Mouse (Mus musculus): ENCODE measurements around the gene Sumo3. TPM values are rescaled to one million over a fixed set of nuclear protein-coding genes. Genes with fewer than 3 reads are reported as not detected.

Gene Sumo3
- polyA plus RNA-seq (2014; fragmentation: Illumina TruSeq; extraction: RNeasy Lipid Tissue Mini Kit (QIAGEN cat#74804); ENCODE audit: low read depth, low replicate concordance) = 76.1 TPM

DNA sequence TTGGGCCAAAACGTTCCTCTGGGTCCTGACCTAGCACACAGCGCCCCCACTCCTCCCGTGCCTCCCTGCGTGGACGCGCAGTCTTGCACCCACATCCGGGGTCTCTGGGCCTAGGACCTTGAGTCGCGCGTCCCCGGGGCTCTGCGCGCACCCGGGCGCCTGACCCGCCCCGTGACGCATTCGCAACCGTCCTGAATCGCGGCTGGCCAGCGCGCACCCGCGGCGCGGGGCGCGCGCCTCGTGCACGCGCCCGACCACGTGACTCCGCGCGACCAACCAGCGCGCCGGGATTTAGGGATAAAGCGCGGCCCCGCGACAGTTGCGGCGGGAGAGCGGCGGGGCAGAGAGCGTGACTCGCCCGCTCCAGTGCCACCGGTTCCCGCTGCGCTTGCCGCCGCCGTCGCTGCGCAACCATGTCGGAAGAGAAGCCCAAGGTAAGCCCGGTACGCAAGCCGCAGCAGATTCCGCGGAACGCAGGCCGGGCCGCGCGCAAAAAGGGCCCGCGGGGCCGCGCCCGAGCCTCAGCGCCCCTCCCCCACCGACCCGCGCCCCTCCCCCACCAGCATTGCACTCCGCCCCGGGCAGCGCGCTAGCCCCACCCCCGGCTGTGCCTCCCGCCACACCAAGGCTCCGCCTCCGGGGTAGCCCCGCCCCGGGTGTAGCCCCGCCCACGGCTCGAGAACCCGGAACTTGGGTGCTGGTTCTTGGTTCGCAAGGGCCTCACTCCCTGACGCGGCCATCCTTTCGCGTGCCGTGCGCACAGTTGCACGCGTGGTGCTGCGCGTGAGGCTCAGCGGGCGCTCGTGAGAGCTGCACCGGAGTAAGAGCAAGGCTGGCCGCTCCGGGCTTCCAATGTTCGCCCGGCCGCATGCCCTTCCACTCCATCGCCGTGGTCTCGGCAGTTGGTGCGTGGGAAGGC, at the start of gene Sumo3, which contains the start of gene Gm49325:
Gene Sumo3, plus strand, starts transcription at position 190 of the 919 bp plus-strand sequence.
Gene Gm49325, plus strand, starts transcription at position 290 of the 919 bp plus-strand sequence.

DNA sequence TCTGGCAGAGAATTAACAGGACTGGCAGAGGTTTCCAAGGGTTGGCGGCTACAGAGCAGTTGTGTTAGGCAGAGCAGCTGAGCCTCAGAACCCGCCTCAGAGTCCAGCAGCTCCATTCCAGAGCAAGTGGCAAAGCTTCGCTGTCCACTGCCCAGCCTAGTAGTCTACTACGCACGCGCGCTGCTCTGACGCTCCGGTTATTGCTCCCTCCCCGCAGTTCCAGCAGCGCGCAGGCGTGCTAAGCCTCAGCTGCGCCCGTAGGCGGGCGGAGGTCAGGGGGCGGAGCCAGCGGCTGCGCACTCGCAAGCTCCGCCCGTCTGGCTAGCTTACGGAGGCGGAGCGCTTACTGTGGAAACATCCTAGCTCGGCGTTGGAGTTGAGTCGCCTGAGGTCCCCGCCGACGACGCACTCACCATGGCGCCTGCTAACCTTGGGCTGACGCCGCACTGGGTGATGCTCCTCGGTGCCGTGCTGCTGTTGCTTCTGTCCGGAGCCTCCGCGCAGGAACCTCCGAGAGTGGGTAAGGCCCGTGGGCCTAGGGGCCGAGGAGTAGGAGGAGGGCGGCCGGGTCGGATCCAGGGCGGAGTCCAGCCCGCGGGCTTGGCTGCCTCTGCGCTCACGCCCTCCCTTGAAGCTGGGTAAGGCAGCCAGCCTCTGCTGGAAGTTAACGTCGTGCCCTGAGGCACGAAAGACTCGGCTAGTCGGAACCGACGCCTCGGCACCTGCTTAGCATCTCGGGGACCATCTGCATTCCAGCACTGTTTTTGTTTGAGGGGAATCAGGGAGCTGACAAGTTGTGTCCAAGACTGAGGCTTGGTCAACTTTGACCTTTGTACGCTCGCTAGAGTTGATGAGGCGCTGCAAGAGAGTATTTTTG, 24.3 kb upstream of the Sumo3 start, which contains the start of gene Pttg1ip:
Gene Pttg1ip, plus strand, starts transcription at position 313 of the 877 bp plus-strand sequence.

DNA sequence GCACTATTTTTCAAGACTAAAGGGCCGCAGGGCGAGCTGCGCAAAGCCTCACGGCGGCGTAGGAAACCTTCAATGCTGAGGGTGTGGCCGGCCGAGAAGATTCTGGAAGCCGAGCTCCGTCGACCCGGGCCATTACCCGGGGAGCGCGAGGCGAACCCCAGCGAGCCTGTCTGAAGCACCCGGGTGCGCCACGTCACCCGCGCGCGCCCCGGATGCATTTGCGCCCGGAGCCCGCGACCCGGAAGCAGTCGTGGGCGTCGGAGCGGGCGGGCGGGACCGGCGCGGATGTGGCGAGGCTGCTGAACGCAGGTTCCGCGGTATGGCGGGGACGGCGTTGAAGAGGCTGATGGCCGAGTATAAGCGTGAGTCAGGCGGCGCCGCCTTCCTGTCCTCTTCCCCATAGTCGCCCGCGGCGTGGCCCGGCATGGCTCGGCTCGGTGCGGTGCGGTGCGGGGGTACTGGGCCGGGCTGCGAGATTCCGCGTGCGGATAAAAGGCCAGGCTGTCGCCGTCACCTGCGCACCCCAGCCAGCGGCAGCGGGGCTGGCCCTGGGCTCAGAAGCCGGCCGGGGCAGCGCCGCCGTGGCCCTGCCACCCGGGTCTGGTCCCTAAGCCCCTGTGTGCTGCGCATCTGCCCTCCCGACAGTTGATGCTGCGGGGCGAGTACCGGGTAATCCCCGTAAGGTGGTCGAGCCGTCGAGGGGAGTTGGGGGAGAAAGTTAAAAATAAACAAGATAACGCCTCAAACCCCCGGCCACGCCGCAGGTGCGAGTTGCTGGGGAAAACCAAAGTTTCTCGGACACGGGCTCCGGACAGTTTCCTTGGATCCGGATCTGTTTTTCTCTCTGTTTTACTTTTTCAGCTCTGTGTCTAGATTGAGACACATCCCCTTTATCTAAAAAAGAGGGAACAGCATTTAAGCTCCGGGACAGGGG, 16.4 kb downstream of the Sumo3 start, which contains the start of gene Ube2g2:
Gene Ube2g2, plus strand, starts transcription at position 221 of the 934 bp plus-strand sequence.

Other genes with a start within 250 kb of the Sumo3 start
- gene Adarb1, start 187.8 kb upstream of the Sumo3 start, polyA plus RNA-seq (2014; fragmentation: Illumina TruSeq; extraction: RNeasy Lipid Tissue Mini Kit (QIAGEN cat#74804); ENCODE audit: low read depth, low replicate concordance) = 1.8 TPM
- 0.69 TPM for gene Fam207a, start 90.3 kb upstream of the Sumo3 start, polyA plus RNA-seq (2014; fragmentation: Illumina TruSeq; extraction: RNeasy Lipid Tissue Mini Kit (QIAGEN cat#74804); ENCODE audit: low read depth, low replicate concordance)
- gene Itgb2, start 75.8 kb upstream of the Sumo3 start, polyA plus RNA-seq (2014; fragmentation: Illumina TruSeq; extraction: RNeasy Lipid Tissue Mini Kit (QIAGEN cat#74804); ENCODE audit: low read depth, low replicate concordance) = 3.1 TPM
- 193 TPM for gene Pttg1ip, start 24.4 kb upstream of the Sumo3 start, polyA plus RNA-seq (2014; fragmentation: Illumina TruSeq; extraction: RNeasy Lipid Tissue Mini Kit (QIAGEN cat#74804); ENCODE audit: low read depth, low replicate concordance)
- 1.6 TPM for gene Gm49325, start 100 bp downstream of the Sumo3 start, polyA plus RNA-seq (2014; fragmentation: Illumina TruSeq; extraction: RNeasy Lipid Tissue Mini Kit (QIAGEN cat#74804); ENCODE audit: low read depth, low replicate concordance)
- 7.3 TPM for gene Ube2g2, start 16.2 kb downstream of the Sumo3 start, polyA plus RNA-seq (2014; fragmentation: Illumina TruSeq; extraction: RNeasy Lipid Tissue Mini Kit (QIAGEN cat#74804); ENCODE audit: low read depth, low replicate concordance)
- not detected for gene Tspear, start 80.5 kb downstream of the Sumo3 start, polyA plus RNA-seq (2014; fragmentation: Illumina TruSeq; extraction: RNeasy Lipid Tissue Mini Kit (QIAGEN cat#74804); ENCODE audit: low read depth, low replicate concordance)
- not detected for gene Gm19402, start 84.7 kb downstream of the Sumo3 start, polyA plus RNA-seq (2014; fragmentation: Illumina TruSeq; extraction: RNeasy Lipid Tissue Mini Kit (QIAGEN cat#74804); ENCODE audit: low read depth, low replicate concordance)
- not detected for gene Gm9508, start 91.1 kb downstream of the Sumo3 start, polyA plus RNA-seq (2014; fragmentation: Illumina TruSeq; extraction: RNeasy Lipid Tissue Mini Kit (QIAGEN cat#74804); ENCODE audit: low read depth, low replicate concordance)
- not detected for gene Gm10272, start 100.5 kb downstream of the Sumo3 start, polyA plus RNA-seq (2014; fragmentation: Illumina TruSeq; extraction: RNeasy Lipid Tissue Mini Kit (QIAGEN cat#74804); ENCODE audit: low read depth, low replicate concordance)
- not detected for gene Gm10024, start 105.4 kb downstream of the Sumo3 start, polyA plus RNA-seq (2014; fragmentation: Illumina TruSeq; extraction: RNeasy Lipid Tissue Mini Kit (QIAGEN cat#74804); ENCODE audit: low read depth, low replicate concordance)
- not detected for gene Gm10142, start 109.7 kb downstream of the Sumo3 start, polyA plus RNA-seq (2014; fragmentation: Illumina TruSeq; extraction: RNeasy Lipid Tissue Mini Kit (QIAGEN cat#74804); ENCODE audit: low read depth, low replicate concordance)
- not detected for gene Krtap12-1, start 114.5 kb downstream of the Sumo3 start, polyA plus RNA-seq (2014; fragmentation: Illumina TruSeq; extraction: RNeasy Lipid Tissue Mini Kit (QIAGEN cat#74804); ENCODE audit: low read depth, low replicate concordance)
- gene Gm10100, start 120.4 kb downstream of the Sumo3 start, polyA plus RNA-seq (2014; fragmentation: Illumina TruSeq; extraction: RNeasy Lipid Tissue Mini Kit (QIAGEN cat#74804); ENCODE audit: low read depth, low replicate concordance) = not detected
- not detected for gene Gm18596, start 136.5 kb downstream of the Sumo3 start, polyA plus RNA-seq (2014; fragmentation: Illumina TruSeq; extraction: RNeasy Lipid Tissue Mini Kit (QIAGEN cat#74804); ENCODE audit: low read depth, low replicate concordance)
- gene Gm9736, start 145.3 kb downstream of the Sumo3 start, polyA plus RNA-seq (2014; fragmentation: Illumina TruSeq; extraction: RNeasy Lipid Tissue Mini Kit (QIAGEN cat#74804); ENCODE audit: low read depth, low replicate concordance) = not detected
- not detected for gene Gm3233, start 153.6 kb downstream of the Sumo3 start, polyA plus RNA-seq (2014; fragmentation: Illumina TruSeq; extraction: RNeasy Lipid Tissue Mini Kit (QIAGEN cat#74804); ENCODE audit: low read depth, low replicate concordance)
- gene Gm3238, start 165.2 kb downstream of the Sumo3 start, polyA plus RNA-seq (2014; fragmentation: Illumina TruSeq; extraction: RNeasy Lipid Tissue Mini Kit (QIAGEN cat#74804); ENCODE audit: low read depth, low replicate concordance) = not detected
- gene Gm7138, start 170.8 kb downstream of the Sumo3 start, polyA plus RNA-seq (2014; fragmentation: Illumina TruSeq; extraction: RNeasy Lipid Tissue Mini Kit (QIAGEN cat#74804); ENCODE audit: low read depth, low replicate concordance) = not detected
- not detected for gene Gm3250, start 176.4 kb downstream of the Sumo3 start, polyA plus RNA-seq (2014; fragmentation: Illumina TruSeq; extraction: RNeasy Lipid Tissue Mini Kit (QIAGEN cat#74804); ENCODE audit: low read depth, low replicate concordance)
- not detected for gene Gm7137, start 182.1 kb downstream of the Sumo3 start, polyA plus RNA-seq (2014; fragmentation: Illumina TruSeq; extraction: RNeasy Lipid Tissue Mini Kit (QIAGEN cat#74804); ENCODE audit: low read depth, low replicate concordance)
- not detected for gene Gm9639, start 189.0 kb downstream of the Sumo3 start, polyA plus RNA-seq (2014; fragmentation: Illumina TruSeq; extraction: RNeasy Lipid Tissue Mini Kit (QIAGEN cat#74804); ENCODE audit: low read depth, low replicate concordance)
- not detected for gene Gm19668, start 193.0 kb downstream of the Sumo3 start, polyA plus RNA-seq (2014; fragmentation: Illumina TruSeq; extraction: RNeasy Lipid Tissue Mini Kit (QIAGEN cat#74804); ENCODE audit: low read depth, low replicate concordance)
- gene Gm9507, start 205.7 kb downstream of the Sumo3 start, polyA plus RNA-seq (2014; fragmentation: Illumina TruSeq; extraction: RNeasy Lipid Tissue Mini Kit (QIAGEN cat#74804); ENCODE audit: low read depth, low replicate concordance) = not detected
- gene Gm2696, start 208.6 kb downstream of the Sumo3 start, polyA plus RNA-seq (2014; fragmentation: Illumina TruSeq; extraction: RNeasy Lipid Tissue Mini Kit (QIAGEN cat#74804); ENCODE audit: low read depth, low replicate concordance) = not detected
- not detected for gene Krtap10-4, start 221.0 kb downstream of the Sumo3 start, polyA plus RNA-seq (2014; fragmentation: Illumina TruSeq; extraction: RNeasy Lipid Tissue Mini Kit (QIAGEN cat#74804); ENCODE audit: low read depth, low replicate concordance)
- gene Krtap10-10, start 229.8 kb downstream of the Sumo3 start, polyA plus RNA-seq (2014; fragmentation: Illumina TruSeq; extraction: RNeasy Lipid Tissue Mini Kit (QIAGEN cat#74804); ENCODE audit: low read depth, low replicate concordance) = not detected
- gene Gm36176, start 240.7 kb downstream of the Sumo3 start, polyA plus RNA-seq (2014; fragmentation: Illumina TruSeq; extraction: RNeasy Lipid Tissue Mini Kit (QIAGEN cat#74804); ENCODE audit: low read depth, low replicate concordance) = not detected
- gene Gm10318, start 246.8 kb downstream of the Sumo3 start, polyA plus RNA-seq (2014; fragmentation: Illumina TruSeq; extraction: RNeasy Lipid Tissue Mini Kit (QIAGEN cat#74804); ENCODE audit: low read depth, low replicate concordance) = not detected